Mouse (Mus musculus): ENCODE measurements around the gene Cnot3.
"Not testable (repeated sequence)": the region's sequence is repeated elsewhere in the genome, so short reads cannot be mapped to it uniquely, and the experiment has no call there.

Gene Cnot3

GRCm38 (mm10) chr7:3644672-3645487 is at the start of gene Cnot3:
TSS of gene Cnot3 (plus strand) at chr7:3645268.
- DNase-seq (ENCODE audit: low read depth, low spot score) = peak; percentile 100

DNA sequence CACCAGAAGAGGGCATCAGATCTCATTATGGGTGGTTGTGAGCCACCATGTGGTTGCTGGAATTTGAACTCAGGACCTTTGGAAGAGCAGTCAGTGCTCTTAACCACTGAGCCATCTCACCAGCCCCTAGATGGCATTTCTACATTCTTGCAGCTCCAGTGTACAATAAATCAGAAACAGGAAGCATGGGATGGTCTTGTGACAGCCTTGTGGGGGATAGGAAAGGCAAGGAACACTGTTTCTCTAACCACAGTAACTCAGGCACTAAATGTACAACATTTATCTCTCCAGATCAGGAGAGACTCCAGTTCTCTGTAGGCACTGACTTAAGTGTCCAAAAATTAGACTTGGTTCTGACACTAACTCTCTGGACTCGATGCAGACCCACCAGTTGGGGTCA is 47.3 kb upstream of the Cnot3 start:
- DNase-seq (ENCODE audit: low read depth, low spot score) = not testable (repeated sequence)

- DNase-seq (ENCODE audit: low read depth, low spot score) = peak; percentile 90
Measured at GRCm38 (mm10) chr7:3601119-3601518, 43.9 kb upstream of the Cnot3 start.

GRCm38 (mm10) chr7:3606798-3607197 is 38.3 kb upstream of the Cnot3 start:
- DNase-seq (ENCODE audit: low read depth, low spot score) = peak; percentile 95

- no peak for DNase-seq (ENCODE audit: low read depth, low spot score)
Measured at GRCm38 (mm10) chr7:3607391-3607790, 37.7 kb upstream of the Cnot3 start.

DNA sequence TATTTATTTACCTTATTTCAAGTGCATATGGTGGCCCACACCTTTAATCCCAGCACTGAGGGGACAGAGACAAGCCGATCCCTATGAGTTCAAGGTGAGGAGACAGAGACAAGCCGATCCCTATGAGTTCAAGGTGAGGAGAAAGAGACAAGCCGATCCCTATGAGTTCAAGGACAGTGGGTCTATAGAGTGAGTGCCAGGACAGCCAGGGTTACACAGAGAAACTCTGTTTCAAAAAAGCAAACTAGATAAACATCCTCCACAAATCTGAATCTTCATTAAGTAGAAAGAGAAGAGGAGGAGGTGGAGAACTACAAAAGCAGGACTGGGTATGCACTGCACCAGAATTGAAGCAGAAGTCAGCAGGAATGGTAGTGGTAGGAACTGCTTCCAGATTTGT is 36.4 kb upstream of the Cnot3 start:
- no peak for DNase-seq (ENCODE audit: low read depth, low spot score)

- no peak for DNase-seq (ENCODE audit: low read depth, low spot score)
Measured at GRCm38 (mm10) chr7:3609082-3609481, 36.0 kb upstream of the Cnot3 start.

DNA sequence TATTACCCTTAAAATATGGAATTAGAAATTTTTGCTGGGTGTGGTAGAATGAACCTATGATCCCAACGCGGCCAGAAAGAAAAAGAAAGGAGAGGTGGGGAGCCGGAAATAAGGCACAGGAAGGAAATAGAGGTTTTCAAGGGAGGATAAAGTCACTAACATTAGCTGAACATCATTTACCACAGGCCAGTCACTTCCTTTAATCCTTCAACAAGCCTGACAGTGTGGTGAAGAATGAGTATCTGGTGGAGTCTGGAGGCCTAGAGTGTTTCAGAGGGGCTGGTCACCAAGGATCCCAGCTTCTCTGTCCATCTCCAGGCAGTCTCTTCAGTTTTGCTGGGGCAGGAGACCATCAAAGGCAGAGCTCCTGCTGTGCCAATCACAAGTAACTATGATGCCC is 34.6 kb upstream of the Cnot3 start:
- no peak for DNase-seq (ENCODE audit: low read depth, low spot score)

DNA sequence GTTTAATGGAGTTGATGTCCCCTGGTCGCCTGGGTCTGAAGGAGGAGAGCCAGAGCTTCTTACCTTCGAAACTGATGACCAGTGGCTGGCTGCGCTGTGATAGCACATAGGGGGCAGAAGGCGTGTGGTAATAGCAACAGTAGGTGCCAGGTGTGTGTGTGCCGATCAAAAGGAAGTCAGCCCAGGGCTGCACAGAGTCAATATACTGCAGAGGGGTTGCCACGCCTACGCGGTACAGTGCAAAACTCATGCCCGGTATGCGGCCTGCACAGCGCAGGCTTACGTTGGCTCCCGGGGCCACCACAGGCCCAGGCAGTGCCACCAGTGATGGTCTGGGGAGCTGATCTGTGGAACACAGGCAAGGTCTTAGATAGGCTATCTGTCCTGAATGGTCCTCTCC is 34.1 kb upstream of the Cnot3 start:
- DNase-seq (ENCODE audit: low read depth, low spot score) = no peak

DNA sequence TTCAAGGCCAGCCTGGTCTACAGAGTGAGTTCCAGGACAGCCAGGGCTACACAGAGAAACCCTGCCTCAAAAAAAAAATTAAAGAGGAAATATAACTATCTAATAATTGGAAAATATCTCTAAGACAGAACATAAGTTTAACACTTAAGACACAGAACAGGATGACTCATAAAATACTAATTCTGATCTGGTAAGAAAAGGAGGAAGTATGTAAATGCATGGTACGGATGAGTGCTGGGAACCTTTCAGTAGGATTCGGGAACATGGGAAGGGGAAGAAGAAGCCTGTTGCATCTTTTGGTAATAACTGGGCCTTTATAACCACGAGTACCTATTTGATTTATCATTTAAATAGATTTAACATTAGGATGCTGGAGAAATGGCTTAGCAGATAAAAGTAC is 31.0 kb upstream of the Cnot3 start:
- no peak for DNase-seq (ENCODE audit: low read depth, low spot score)

DNA sequence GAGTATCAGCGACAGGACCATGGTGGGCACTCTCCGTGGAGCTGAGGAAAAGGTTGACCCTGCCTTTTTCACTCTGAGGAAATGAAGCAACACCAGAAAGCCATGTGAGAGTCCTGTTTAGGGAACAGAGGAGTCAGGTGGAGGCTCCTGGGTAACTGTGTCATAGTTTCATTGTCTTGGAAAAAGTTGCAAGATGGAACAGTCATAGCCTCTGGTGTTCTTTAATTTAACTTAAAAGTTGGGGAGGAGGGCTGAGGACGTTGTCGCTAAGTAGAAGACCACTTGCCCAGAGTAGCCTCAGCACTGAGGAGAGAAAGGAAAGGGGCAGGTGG is 29.0 kb upstream of the Cnot3 start, which contains the start of gene Oscar:
TSS of gene Oscar (minus strand) at position 101 of the 332 bp plus-strand sequence.
- no peak for DNase-seq (ENCODE audit: low read depth, low spot score)

DNA sequence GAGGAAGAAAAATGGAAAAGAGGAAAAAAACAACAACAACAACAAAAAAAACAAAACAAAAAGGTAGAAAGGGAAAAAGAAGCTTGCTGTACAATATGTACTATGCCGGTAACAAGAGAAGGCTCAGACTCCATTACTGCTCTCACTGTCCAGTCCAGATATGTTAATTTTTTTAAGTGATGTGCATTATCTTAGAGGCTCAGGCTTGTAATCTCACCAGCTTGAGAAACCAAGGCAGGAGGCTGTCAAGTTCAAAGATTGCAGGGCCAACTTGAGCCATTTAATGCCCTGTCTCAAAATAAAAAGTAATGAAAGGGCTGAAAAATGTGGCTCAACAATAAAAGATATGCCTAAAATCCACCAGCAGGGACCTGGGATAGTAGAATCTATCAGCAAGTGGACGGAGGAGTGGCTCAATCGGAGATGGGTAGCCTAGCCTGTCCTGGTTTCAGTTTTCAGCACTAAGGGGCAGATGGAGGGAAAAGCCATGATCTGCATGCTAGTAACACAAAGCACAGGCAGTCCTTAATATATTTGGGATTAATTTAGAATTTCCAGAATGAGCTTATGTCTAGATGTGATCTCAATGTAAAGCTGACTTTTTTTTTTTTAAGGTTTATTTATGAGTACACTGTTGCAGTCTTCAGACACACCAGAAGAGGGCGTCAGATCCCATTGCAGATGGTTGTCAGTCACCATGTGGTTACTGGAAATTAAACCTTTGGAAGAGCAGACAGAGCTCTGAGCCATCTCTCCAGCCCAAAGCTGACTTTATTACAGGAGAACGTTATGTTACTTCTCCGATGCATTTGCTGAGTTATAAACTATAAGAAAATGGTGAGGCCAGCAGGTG is 28.5 kb upstream of the Cnot3 start:
- DNase-seq (ENCODE audit: low read depth, low spot score) = no peak

DNA sequence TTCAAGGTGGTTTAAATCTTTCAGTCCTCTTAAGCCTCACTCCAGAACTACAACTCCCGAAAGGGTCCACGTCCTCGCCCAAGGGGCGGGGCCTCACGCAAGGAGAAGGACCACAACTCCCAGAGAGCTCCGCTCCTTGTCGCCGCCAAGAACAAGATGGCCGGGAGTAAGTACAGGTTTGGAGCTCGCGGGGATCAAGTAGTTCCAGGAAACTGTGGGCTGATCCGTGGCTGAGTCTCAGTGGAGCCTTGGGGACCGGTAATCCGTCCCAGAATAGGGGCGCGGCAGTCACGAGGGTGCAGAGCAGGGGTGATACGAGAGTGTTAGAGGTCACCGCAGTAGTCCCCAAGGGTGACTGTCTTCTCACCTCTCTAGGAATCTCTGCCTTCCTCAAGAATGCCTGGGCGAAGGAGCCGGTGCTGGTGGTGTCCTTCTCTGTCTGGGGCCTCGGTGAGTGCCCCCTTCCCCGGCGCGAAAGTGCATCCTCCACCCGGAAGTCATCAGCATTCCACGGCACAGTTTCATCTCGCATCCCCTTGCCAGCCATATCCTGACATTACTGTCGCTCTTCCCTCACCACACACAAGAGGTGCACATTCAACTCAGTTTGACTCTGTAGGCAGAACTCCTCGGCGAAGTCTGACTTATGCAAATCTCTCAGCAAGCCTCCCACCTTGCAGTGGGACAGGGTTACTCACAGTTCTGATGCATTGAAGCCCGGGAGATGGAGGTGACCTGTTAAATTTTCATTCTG is 27.6 kb upstream of the Cnot3 start, which contains the start of gene Ndufa3:
TSS of gene Ndufa3 (plus strand) at position 132 of the 754 bp plus-strand sequence.
- peak; percentile 98 for DNase-seq (ENCODE audit: low read depth, low spot score)

DNA sequence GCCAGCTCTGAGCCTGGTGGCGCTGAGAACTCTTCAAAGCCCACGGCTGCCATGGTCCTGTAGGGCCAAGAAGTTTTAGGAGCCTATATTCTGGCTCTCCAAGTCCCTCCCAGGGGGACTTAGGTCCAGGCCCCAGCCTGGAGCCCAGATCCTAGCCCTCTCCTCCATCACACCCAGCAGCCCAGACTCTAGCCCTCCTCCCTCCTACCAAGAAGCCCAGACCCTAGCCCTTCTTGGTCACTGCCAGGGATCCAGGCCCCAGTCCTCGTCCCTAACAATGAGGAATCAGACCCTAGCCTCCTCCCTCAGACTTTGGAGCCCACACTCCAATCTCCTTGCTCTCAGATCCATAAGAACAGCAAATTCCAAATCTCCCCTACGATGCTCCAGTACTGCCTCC is 16.0 kb upstream of the Cnot3 start:
- no peak for DNase-seq (ENCODE audit: low read depth, low spot score)

GRCm38 (mm10) chr7:3629543-3630477 is 15.3 kb upstream of the Cnot3 start, which contains the start of the genes Tfpt and Prpf31:
TSS of gene Tfpt (minus strand) at chr7:3629929.
TSS of gene Prpf31 (plus strand) at chr7:3629985.
- peak; percentile 99 for DNase-seq (ENCODE audit: low read depth, low spot score)

- no peak for DNase-seq (ENCODE audit: low read depth, low spot score)
Measured at GRCm38 (mm10) chr7:3630478-3630815, 14.6 kb upstream of the Cnot3 start.

DNA sequence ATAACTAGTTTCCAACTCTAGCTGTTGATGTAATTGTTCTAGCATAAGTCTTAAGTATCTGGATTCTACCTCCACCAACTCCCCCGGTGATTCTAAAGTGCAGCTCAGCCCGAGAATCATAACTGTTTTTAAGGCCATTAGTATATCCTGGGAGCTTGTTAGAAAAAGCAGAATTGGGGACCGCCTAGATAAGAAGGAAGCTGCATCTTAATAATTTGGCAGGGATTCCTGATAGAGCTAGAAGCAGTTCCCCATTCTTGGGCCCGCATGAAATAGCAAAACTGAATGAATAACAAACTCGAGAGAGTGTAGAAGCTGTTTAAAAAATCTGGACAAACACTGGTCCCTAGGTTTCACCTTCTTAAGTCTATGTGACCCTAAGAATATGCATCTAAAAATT is 1.7 kb upstream of the Cnot3 start:
- no peak for DNase-seq (ENCODE audit: low read depth, low spot score)

GRCm38 (mm10) chr7:3643843-3644242 is 1.2 kb upstream of the Cnot3 start:
- DNase-seq (ENCODE audit: low read depth, low spot score) = no peak

GRCm38 (mm10) chr7:3644348-3644671 is 758 bp upstream of the Cnot3 start:
- no peak for DNase-seq (ENCODE audit: low read depth, low spot score)

- no peak for DNase-seq (ENCODE audit: low read depth, low spot score)
Measured at GRCm38 (mm10) chr7:3645488-3646025, 489 bp downstream of the Cnot3 start.

DNA sequence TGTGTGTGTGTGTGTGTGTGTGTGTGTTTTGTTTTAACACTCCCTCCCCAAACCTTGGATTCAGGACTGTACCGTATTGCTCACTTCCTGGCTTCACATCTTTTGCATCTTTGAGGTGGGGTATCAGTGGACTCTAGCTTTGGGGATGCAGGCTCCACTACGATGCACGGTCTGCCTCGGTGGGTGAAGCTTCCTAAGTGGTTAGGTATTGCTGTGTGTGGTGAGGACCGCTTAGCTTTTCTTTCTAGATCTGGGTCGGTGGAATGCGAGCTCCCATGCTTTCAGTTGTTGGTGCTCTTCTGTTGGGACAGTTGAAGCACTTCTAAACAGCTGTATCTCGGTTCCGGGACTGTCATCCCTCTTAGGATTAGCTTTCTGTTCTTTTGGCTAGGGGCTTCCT is 1.1 kb downstream of the Cnot3 start:
- no peak for DNase-seq (ENCODE audit: low read depth, low spot score)

Measured in R1 (cell line).